Mouse (Mus musculus) adrenal gland, adult 2 months (tissue): ENCODE results near the gene Gm20388. TPM values are rescaled to one million over a fixed set of nuclear protein-coding genes. Genes with fewer than 3 reads are reported as not detected.
A peak's percentile ranks its signal among the peaks of the same experiment; 100 is the strongest.

Experiments
- DNase-seq: peaks from one replicate; pipeline ENCODE4 v3.0.0; 2021
- polyA plus RNA-seq: library from polyadenylated mRNA; depleted of rRNA; stranded (reverse); fragments of >200 nt; gene quantifications from 2 replicates; pipeline ENCODE4 v1.2.3, GENCODE M21; 2012
- total RNA-seq, 2 experiments: library from RNA; stranded (reverse); gene quantifications; 2 replicates each; pipeline ENCODE4 v1.2.3; 2021

The Gm20388 gene
- total and polyA plus RNA-seq, 3 experiments = 5.9 to 50.1 (median 9.9) TPM

GRCm38 (mm10) chr8:120204736-120205360 lies 294.2 kb downstream of the Gm20388 start:
- DNase-seq = peak; percentile 90

- peak; percentile 64 for DNase-seq
These were observed 295.3 kb downstream of the Gm20388 start for GRCm38 (mm10) chr8:120205916-120206315.

- DNase-seq = no peak
These were observed 296.7 kb downstream of the Gm20388 start for GRCm38 (mm10) chr8:120207364-120207763.

- no peak for DNase-seq
These were observed 297.5 kb downstream of the Gm20388 start for GRCm38 (mm10) chr8:120208113-120208512.

GRCm38 (mm10) chr8:120211345-120211744 lies 300.7 kb downstream of the Gm20388 start:
- DNase-seq = no peak

- no peak for DNase-seq
These were observed 302.0 kb downstream of the Gm20388 start for GRCm38 (mm10) chr8:120212596-120212995.

GRCm38 (mm10) chr8:120213229-120213628 lies 302.6 kb downstream of the Gm20388 start:
- DNase-seq = no peak

GRCm38 (mm10) chr8:120213939-120214338 lies 303.3 kb downstream of the Gm20388 start:
- peak; percentile 55 for DNase-seq

- peak; percentile 61 for DNase-seq
These were observed 304.9 kb downstream of the Gm20388 start for GRCm38 (mm10) chr8:120215416-120216141.

GRCm38 (mm10) chr8:120216855-120217830 lies 306.5 kb downstream of the Gm20388 start:
- DNase-seq = no peak

- DNase-seq = no peak
These were observed 311.9 kb downstream of the Gm20388 start for GRCm38 (mm10) chr8:120222548-120222947.

GRCm38 (mm10) chr8:120224521-120225420 lies 314.1 kb downstream of the Gm20388 start:
- DNase-seq = peak; percentile 56

- peak; percentile 81 for DNase-seq
These were observed 314.9 kb downstream of the Gm20388 start for GRCm38 (mm10) chr8:120225421-120226151.

GRCm38 (mm10) chr8:120226700-120227577 lies 316.3 kb downstream of the Gm20388 start:
- peak; percentile 47 for DNase-seq

- DNase-seq = no peak
These were observed 316.9 kb downstream of the Gm20388 start for GRCm38 (mm10) chr8:120227578-120227876.

- peak; percentile 95 for DNase-seq
These were observed 317.4 kb downstream of the Gm20388 start, which contains the start of gene Gse1 for GRCm38 (mm10) chr8:120227891-120228591. TSS of gene Gse1 (plus strand) at chr8:120228456.

GRCm38 (mm10) chr8:120228781-120229573 lies 318.3 kb downstream of the Gm20388 start:
- DNase-seq = peak; percentile 68

GRCm38 (mm10) chr8:120229574-120229916 lies 318.9 kb downstream of the Gm20388 start:
- DNase-seq = peak; percentile 78
